Mouse (Mus musculus): ENCODE measurements around the gene Cfap221. TPM values are rescaled to one million over a fixed set of nuclear protein-coding genes. Genes with fewer than 3 reads are reported as not detected.

The Cfap221 gene
- total and polyA plus RNA-seq, 3 experiments, result not detected

GRCm38 (mm10) chr1:119878909-119879308 is 118.1 kb downstream of the Cfap221 start:
- TF ChIP-seq MYC (IDR thresholded peaks at IDR 0.05; ENCODE audit: low read depth, low read length), result no peak
- no peak for TF ChIP-seq GABPA (IDR thresholded peaks at IDR 0.05; ENCODE audit: insufficient replicate concordance, low read depth, low read length)
- no peak for TF ChIP-seq MAFK (IDR thresholded peaks at IDR 0.05; ENCODE audit: insufficient replicate concordance, low read length)
- no peak for TF ChIP-seq RCOR1 (conservative IDR thresholded peaks at IDR 0.05; ENCODE audit: low read depth, low read length)
- no peak for TF ChIP-seq MEF2A (IDR thresholded peaks at IDR 0.05; ENCODE audit: borderline replicate concordance, low read depth, low read length)
- TF ChIP-seq SMC3 (IDR thresholded peaks at IDR 0.05; ENCODE audit: low read depth, low read length), result no peak
- TF ChIP-seq BHLHE40 (IDR thresholded peaks at IDR 0.05; ENCODE audit: low read depth, low read length), result no peak
- in situ Hi-C loops (cut with MboI; ENCODE audit: low pct_ligation_motif_present, low pct_unique_long_range_greater_than_20kb, low sequenced_read_pairs), result no loop called here

GRCm38 (mm10) chr1:119877469-119877868 is 119.6 kb downstream of the Cfap221 start:
- Histone ChIP-seq H3K9ac (ENCODE audit: insufficient read depth, low read depth) (no peak overlapping the region), H3K27ac (ENCODE audit: insufficient read depth, low read depth) (no peak overlapping the region), H3K4me1 (ENCODE audit: control insufficient read depth in 1 of 2, insufficient read depth in 2 of 2) (peaks cover 6 to 8% of the 10 kb centered on the region in 2 experiments), H3K9me3 (replicated peaks; ENCODE audit: low read length) (no peaks in the 10 kb centered on the region), H3K79me2 (replicated peaks; ENCODE audit: control insufficient read depth, extremely low read depth, insufficient read depth, poor library complexity, severe bottlenecking) (no peaks in the 10 kb centered on the region), H3K4me2 (ENCODE audit: insufficient read depth, low read depth, poor library complexity, severe bottlenecking) (no peak overlapping the region), H3K27me3 (replicated peaks) (no peaks in the 10 kb centered on the region), H3K4me3 (replicated peaks in 1 of 3; ENCODE audit: low read depth in 2 of 3, low read length in 2 of 3, poor library complexity in 1 of 3) (no peak overlapping the region), H3K36me3 (replicated peaks in 1 of 2; ENCODE audit: control insufficient read depth in 1 of 2, insufficient read depth in 1 of 2, low read length in 1 of 2) (no peaks in the 10 kb centered on the region)
- TF ChIP-seq EP300 (IDR thresholded peaks at IDR 0.05; ENCODE audit: low read length), result no peak
- TF ChIP-seq USF2 (conservative IDR thresholded peaks at IDR 0.05; ENCODE audit: low read depth, low read length), result no peak
- no peak for TF ChIP-seq ETS1 (conservative IDR thresholded peaks at IDR 0.05; ENCODE audit: low read depth, low read length)
- no peak for TF ChIP-seq CHD2 (IDR thresholded peaks at IDR 0.05; ENCODE audit: low read length)
- no peak for TF ChIP-seq MYC (IDR thresholded peaks at IDR 0.05; ENCODE audit: low read depth, low read length)
- TF ChIP-seq E2F4 (IDR thresholded peaks at IDR 0.05; ENCODE audit: insufficient replicate concordance, low read depth, low read length), result no peak
- no peak for TF ChIP-seq RAD21 (IDR thresholded peaks at IDR 0.05; ENCODE audit: low read depth, low read length)
- TF ChIP-seq BHLHE40 (IDR thresholded peaks at IDR 0.05; ENCODE audit: low read depth, low read length), result no peak
- TF ChIP-seq CHD1 (IDR thresholded peaks at IDR 0.05; ENCODE audit: low read depth, low read length), result no peak
- no peak for TF ChIP-seq POLR2AphosphoS2 (IDR thresholded peaks at IDR 0.05; ENCODE audit: low read depth, low read length)
- DNase-seq (ENCODE audit: extremely low read depth), result no peak
- dilution Hi-C loops (cut with MboI; ENCODE audit: extremely low pct_ligation_motif_present, extremely low pct_unique_long_range_greater_than_20kb, low sequenced_read_pairs), result no loop called here
- in situ Hi-C loops (cut with MboI; ENCODE audit: low pct_ligation_motif_present, low pct_unique_long_range_greater_than_20kb, low sequenced_read_pairs), result no loop called here

More at GRCm38 (mm10) chr1:119878909-119879308, 118.1 kb downstream of the Cfap221 start:
- H3K4me2 ChIP-seq (ENCODE audit: insufficient read depth, low read depth, poor library complexity, severe bottlenecking), result peak overlapping the region; percentile 26
- H3K36me3 ChIP-seq (replicated peaks in 1 of 2; ENCODE audit: control insufficient read depth in 1 of 2, insufficient read depth in 1 of 2, low read length in 1 of 2), result no peaks in the 10 kb centered on the region
- peaks cover 6 to 8% of the 10 kb centered on the region in 2 experiments for H3K4me1 ChIP-seq (ENCODE audit: control insufficient read depth in 1 of 2, insufficient read depth in 2 of 2)
- dilution Hi-C loops (cut with MboI; ENCODE audit: extremely low pct_ligation_motif_present, extremely low pct_unique_long_range_greater_than_20kb, low sequenced_read_pairs), result no loop called here
- H3K27ac ChIP-seq (ENCODE audit: insufficient read depth, low read depth), result no peak overlapping the region
- no peak overlapping the region for H3K4me3 ChIP-seq (replicated peaks in 1 of 3; ENCODE audit: low read depth in 2 of 3, low read length in 2 of 3, poor library complexity in 1 of 3)
- no peaks in the 10 kb centered on the region for H3K27me3 ChIP-seq (replicated peaks)
- H3K79me2 ChIP-seq (replicated peaks; ENCODE audit: control insufficient read depth, extremely low read depth, insufficient read depth, poor library complexity, severe bottlenecking), result no peaks in the 10 kb centered on the region
- no peak overlapping the region for H3K9ac ChIP-seq (ENCODE audit: insufficient read depth, low read depth)
- H3K9me3 ChIP-seq (replicated peaks; ENCODE audit: low read length), result no peaks in the 10 kb centered on the region
- DNase-seq (ENCODE audit: extremely low read depth), result no peak

Other genes starting within 250 kb of the Cfap221 start
- gene Ptpn4, start 159.6 kb downstream of the Cfap221 start, total RNA-seq (2012; rRNA removed), result 8.5 and 10.6 TPM in 2 replicates
- 14.1 and 15.0 TPM in 2 replicates for gene Ptpn4, start 159.6 kb downstream of the Cfap221 start, total RNA-seq (2014; rRNA removed)
- gene Ptpn4, start 159.6 kb downstream of the Cfap221 start, polyA plus RNA-seq (2012; ENCODE audit: insufficient read length, low read depth), result 7.8 and 8.5 TPM in 2 replicates
- 8.4 TPM in 2 replicates for gene Tmem177, start 84.0 kb downstream of the Cfap221 start, total RNA-seq (2012; rRNA removed)
- 6.8 and 7.2 TPM in 2 replicates for gene Tmem177, start 84.0 kb downstream of the Cfap221 start, total RNA-seq (2014; rRNA removed)
- 5.9 and 7.0 TPM in 2 replicates for gene Tmem177, start 84.0 kb downstream of the Cfap221 start, polyA plus RNA-seq (2012; ENCODE audit: insufficient read length, low read depth)
- gene Sctr, start 9.7 kb upstream of the Cfap221 start, total RNA-seq (2012; rRNA removed), result not detected in 2 replicates
- not detected in 2 replicates for gene Sctr, start 9.7 kb upstream of the Cfap221 start, total RNA-seq (2014; rRNA removed)
- gene Sctr, start 9.7 kb upstream of the Cfap221 start, polyA plus RNA-seq (2012; ENCODE audit: insufficient read length, low read depth), result not detected in 2 replicates
- not detected in 2 replicates for gene Tmem37, start 76.8 kb upstream of the Cfap221 start, total RNA-seq (2012; rRNA removed)
- not detected in 2 replicates for gene Tmem37, start 76.8 kb upstream of the Cfap221 start, total RNA-seq (2014; rRNA removed)
- gene Tmem37, start 76.8 kb upstream of the Cfap221 start, polyA plus RNA-seq (2012; ENCODE audit: insufficient read length, low read depth), result not detected in 2 replicates
- 346 and 405 TPM in 2 replicates for gene Dbi, start 123.8 kb upstream of the Cfap221 start, total RNA-seq (2012; rRNA removed)
- 499 and 557 TPM in 2 replicates for gene Dbi, start 123.8 kb upstream of the Cfap221 start, total RNA-seq (2014; rRNA removed)
- gene Dbi, start 123.8 kb upstream of the Cfap221 start, polyA plus RNA-seq (2012; ENCODE audit: insufficient read length, low read depth), result 357 and 399 TPM in 2 replicates
- 2.7 and 3.3 TPM in 2 replicates for gene 3110009E18Rik, start 124.0 kb upstream of the Cfap221 start, total RNA-seq (2012; rRNA removed)
- gene 3110009E18Rik, start 124.0 kb upstream of the Cfap221 start, total RNA-seq (2014; rRNA removed), result 4.1 and 4.6 TPM in 2 replicates
- 4.4 and 5.9 TPM in 2 replicates for gene 3110009E18Rik, start 124.0 kb upstream of the Cfap221 start, polyA plus RNA-seq (2012; ENCODE audit: insufficient read length, low read depth)

Data from CH12.LX (cell line).